Mouse (Mus musculus): ENCODE measurements around the gene Apol8. TPM values are rescaled to one million over a fixed set of nuclear protein-coding genes. Genes with fewer than 3 reads are reported as not detected.

Apol8 gene
- total RNA-seq, 2 experiments from 2014 or later = 0.08 to 0.31 TPM

Other genes with a start within 250 kb of the Apol8 start
- not detected for gene Apol11a, start 248.7 kb downstream of the Apol8 start, total RNA-seq (2021)
- not detected for gene Apol7c, start 223.7 kb downstream of the Apol8 start, total RNA-seq (2021)
- not detected for gene 1700025B11Rik, start 195.1 kb downstream of the Apol8 start, total RNA-seq (2021)
- under 1 TPM; 0.36 TPM for gene Apol10b, start 160.9 kb downstream of the Apol8 start, total RNA-seq (2021)
- not detected for gene Gm36245, start 157.7 kb downstream of the Apol8 start, total RNA-seq (2021)
- gene Apol11b, start 113.7 kb downstream of the Apol8 start, total RNA-seq (2021) = under 1 TPM in 1 of 2 experiments, not detected in 1; 0.11 TPM
- gene Apol7e, start 58.1 kb downstream of the Apol8 start, total RNA-seq (2021) = not detected
- gene Apol9b, start 28.0 kb downstream of the Apol8 start, total RNA-seq (2021) = not detected
- gene Myh9, start 85.2 kb upstream of the Apol8 start, total RNA-seq (2021) = 10 to 100 TPM; 37.4 to 57.4 TPM
- 100 to 1,000 TPM; 189 to 247 TPM for gene Txn2, start 172.0 kb upstream of the Apol8 start, total RNA-seq (2021)
- gene Foxred2, start 199.7 kb upstream of the Apol8 start, total RNA-seq (2021) = under 1 TPM; 0.43 to 0.84 TPM
- gene Eif3d, start 213.8 kb upstream of the Apol8 start, total RNA-seq (2021) = 10 to 100 TPM; 57.7 to 63.5 TPM